Mouse (Mus musculus) NIH3T3 (cell line): ENCODE results near the gene Pde4dip.

Experiments
- DNase-seq: peaks from one replicate; pipeline ENCODE4 v3.0.0-alpha.2; 2012; ENCODE audit warnings: low read depth

Gene Pde4dip

DNA sequence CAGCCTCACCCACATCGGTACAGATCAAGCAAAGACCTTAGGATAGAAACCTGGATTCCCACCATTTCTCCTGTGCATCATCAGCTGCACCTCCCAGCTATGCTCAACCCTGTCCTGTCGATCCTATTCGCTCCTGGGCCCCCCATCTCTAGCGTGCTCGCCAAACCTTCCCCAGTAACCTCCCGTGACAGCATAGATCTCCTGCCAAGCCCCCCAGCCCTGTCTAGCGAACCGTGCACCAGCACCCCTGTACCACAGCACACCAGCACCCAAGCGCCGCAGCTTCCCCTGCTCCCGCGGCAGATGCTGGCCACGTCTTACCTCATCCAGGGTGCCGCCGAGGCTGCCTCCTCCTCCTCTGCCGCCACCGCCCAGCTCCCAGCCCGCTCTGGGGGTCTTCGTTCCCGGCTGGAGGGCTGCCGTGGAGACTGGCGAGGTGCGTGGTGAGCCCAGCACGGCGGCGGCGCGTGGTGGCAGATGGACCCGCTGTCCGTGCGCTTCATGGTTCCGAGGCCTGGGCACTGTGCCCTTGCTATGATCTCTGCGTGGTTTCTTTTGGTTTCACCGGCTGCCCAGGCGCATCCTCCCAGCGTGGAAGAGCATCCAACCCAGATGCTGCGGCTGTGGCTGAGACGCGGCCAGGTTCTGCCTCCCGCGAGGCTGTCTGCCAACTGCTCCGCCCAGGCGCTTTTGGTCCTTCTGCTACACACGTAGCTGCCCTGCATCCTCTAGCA is at the start of gene Pde4dip:
Gene Pde4dip (minus strand): TSS at position 540 of the 734 bp plus-strand sequence.
- DNase-seq, result no peak

GRCm38 (mm10) chr3:97937945-97938266 is 49.4 kb upstream of the Pde4dip start:
- DNase-seq, result no peak

GRCm38 (mm10) chr3:97937068-97937944 is 48.8 kb upstream of the Pde4dip start:
- DNase-seq, result peak; percentile 51

- peak; percentile 62 for DNase-seq
These were observed 46.1 kb upstream of the Pde4dip start for GRCm38 (mm10) chr3:97934331-97935300.

GRCm38 (mm10) chr3:97933811-97934210 is 45.3 kb upstream of the Pde4dip start:
- no peak for DNase-seq

DNA sequence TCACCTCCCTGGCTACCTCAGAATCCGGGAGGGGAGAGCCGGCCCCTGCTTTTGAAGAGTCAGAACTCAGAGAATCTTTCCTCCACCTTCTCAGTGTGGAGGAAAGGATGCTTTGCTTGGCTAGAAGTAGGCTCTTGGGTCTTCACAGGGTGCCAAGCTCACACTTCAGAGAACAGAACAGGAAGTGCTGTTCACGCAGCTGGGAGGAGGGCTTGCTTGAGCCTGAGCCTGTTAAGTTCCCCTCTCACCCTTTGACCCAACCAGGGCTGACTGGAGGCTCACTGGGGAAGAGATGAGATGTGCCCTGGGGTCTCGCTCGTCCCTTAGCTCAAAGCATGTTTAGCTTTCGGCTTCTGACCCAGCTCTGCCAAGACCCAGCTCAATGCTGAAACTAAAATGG is 44.7 kb upstream of the Pde4dip start:
- DNase-seq, result no peak

DNA sequence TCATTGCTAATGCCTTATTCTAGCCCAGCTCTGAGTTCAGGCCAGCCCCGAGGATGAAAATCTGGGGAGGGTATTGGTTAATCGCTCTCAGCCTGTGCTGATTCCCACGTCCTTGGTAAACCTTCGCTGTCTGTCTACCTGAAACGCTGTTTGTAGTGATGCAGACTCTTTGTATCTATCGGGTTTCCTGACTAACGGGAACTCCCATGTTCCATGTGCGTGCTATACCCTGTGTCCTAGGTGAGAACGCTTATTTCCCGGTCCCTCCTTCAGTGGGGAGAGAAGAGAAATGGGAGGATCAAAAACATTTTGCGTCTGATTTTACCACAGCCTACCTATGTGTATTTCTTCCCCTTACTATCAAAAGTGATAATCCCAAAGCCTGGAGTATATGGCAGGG is 44.3 kb upstream of the Pde4dip start:
- DNase-seq, result no peak

DNA sequence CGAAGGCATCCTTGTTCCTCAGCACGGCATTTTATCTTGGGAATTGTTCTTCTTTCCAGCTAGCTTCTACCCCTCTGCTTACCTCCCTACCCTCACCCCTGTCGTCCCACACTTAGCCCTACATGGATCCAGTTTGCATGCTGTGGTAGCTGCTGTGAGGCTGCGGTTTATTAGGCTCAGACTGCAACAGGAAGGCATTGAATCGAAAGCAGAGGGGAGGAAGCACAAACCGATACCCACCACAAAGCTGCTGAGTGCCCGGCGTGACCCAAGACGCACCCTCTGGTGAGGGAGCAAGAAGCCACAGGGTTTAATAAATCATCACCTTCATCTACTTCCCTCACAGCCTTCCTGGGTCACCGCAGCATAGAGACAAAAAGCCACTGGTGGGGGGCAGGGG is 43.6 kb upstream of the Pde4dip start:
- DNase-seq, result no peak

DNA sequence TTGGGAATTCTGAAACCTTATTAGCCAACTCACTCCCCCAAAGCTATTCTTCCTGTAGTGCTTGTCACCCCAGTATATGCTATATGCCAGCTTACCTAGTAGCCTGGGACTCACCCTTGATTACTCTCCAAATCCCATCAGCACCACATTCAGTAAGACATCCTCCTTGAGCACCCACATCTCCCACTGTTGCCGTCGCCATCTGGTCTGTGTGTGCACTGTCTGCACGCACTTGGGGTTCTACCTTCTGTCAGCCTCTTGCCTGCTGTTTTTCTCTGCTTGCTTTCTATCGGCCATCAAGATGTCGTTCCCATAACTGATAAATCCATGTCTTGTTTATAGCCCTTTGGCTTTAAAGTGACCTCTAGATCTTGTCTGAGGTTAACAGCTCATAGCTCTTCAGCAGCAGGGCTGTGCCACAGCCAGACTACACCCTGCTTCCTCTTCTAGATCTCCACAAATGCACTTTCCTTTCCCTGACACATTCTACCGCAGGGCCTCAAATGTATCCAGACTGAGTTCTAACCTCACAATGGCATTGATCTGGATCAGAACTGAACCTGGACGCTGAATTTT is 42.9 kb upstream of the Pde4dip start:
- no peak for DNase-seq

DNA sequence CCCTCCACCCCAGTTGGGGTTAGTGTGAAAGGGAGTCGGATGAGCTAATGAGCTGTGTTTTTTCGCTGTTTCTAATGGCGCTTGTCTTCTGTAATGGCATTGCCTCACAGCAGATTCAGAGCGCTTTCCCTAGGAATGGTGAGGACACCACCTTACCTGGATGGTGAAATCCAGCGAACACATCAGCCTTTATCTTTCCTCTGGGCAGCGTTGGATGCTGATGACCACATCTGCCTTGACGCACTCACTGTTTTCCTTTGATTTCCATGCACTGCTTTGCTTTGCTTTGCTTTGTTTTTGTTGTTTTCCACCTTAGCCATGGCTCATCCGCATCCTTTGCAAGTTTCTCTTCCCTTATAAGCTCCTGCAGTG is 42.3 kb upstream of the Pde4dip start:
- no peak for DNase-seq

GRCm38 (mm10) chr3:97930141-97930786 is 41.8 kb upstream of the Pde4dip start:
- DNase-seq, result peak; percentile 38

DNA sequence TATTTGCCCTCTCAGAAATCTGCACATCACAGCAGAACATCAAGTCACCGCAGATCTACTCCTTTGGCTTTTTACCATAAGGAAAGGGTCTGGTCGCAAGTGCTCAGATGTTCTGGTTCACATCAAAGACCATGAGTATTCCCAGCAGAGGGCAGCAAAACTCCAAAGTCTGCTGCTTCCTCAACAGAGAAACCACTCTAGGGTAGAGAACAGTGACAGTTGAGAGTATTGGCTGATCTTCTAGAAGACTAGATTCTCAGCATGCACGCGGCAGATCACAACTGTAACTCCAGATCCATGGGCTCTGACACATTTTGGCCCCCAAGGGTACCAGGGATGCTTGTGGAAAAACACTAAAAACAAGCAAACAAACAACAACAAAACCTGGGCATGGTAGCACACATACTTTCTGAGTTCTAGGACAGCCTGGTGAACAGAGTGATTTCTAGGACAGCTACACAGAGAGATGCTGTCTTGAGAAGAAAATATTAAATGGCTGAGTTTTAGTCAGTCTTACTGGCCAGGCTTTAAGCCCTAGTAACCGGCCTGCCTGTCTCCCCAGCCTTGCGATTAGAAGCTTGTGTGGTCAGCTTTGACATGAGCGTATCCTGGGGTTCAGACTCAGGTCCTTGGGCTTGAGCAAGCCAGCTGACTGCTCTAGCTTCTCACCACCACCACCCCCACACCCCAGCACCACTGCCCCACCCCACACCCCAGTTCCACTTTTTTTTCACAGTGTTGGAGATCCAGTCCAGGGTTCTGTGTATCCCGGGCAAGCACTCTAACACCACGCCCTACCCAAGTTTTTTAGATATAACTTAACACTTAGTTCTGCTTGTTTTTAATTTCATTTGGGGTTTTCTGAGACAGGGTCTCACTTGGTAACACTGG is 40.7 kb upstream of the Pde4dip start:
- DNase-seq, result peak; percentile 93

- DNase-seq, result no peak
These were observed 38.8 kb upstream of the Pde4dip start for GRCm38 (mm10) chr3:97927322-97927721.

DNA sequence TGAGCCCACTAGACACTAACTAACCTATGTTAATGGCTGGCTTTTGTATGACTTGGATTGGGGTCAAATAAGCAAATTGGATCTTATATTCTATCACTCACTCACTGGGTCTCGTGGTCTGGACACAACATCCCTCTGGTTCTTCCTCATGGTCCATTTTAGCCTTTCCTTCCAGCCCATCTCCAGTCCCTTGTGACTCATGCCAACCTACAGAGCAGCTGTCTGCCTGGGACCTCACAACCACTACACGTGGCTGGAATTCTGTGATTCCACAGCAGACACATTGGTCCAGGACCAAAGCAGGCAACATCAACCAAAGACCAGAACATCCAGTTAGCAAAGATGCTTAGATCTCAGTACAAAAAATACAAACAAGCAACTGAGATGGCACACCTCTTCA is 36.7 kb upstream of the Pde4dip start:
- DNase-seq, result no peak

- DNase-seq, result no peak
These were observed 30.5 kb upstream of the Pde4dip start for GRCm38 (mm10) chr3:97918885-97919550.

GRCm38 (mm10) chr3:97915081-97915480 is 26.6 kb upstream of the Pde4dip start:
- DNase-seq, result peak; percentile 59

DNA sequence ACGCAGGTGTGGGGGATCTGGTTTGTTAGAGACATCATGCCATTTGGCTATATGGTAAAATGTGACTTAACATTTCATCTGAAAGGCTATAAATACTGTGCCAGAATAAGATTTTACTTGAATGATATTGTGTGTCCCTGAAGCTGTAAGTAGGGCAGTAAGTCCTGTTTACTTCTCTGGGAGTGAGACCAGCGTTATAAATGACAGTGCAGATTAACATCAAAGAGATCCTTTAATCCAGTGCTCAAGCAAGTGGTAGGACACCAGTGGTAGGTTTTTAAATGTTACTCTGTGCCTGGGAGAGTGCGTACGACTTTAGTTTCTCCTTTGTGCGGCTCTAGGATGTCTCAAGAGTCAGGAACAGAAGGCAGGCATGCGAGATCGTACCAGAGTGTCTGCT is 22.6 kb upstream of the Pde4dip start:
- no peak for DNase-seq

DNA sequence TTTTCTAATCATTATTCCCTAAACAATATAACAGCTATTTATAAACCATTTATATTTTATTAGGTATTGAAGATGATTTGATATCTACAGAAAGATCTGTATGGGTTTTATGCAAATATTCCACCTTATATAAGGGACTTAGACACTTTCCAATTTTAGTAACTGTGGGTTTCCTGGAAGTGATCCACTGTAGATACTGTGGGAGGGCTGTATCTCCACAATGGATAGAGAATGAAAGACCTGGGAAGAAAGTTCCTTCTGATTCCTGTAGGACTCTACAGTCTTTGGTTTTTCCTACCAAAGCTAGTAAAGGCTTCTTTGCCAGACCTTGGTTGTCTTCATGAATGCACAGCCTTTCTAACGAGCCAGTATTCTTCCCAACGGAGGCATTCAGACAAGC is 21.2 kb upstream of the Pde4dip start:
- DNase-seq, result no peak

GRCm38 (mm10) chr3:97901586-97901985 is 13.1 kb upstream of the Pde4dip start:
- no peak for DNase-seq
